Mouse (Mus musculus): Measurements from ENCODE around the gene Srprb.
"Not testable (repeated sequence)": the region's sequence is repeated elsewhere in the genome, so short reads cannot be mapped to it uniquely, and the experiment has no call there.

Gene Srprb

DNA sequence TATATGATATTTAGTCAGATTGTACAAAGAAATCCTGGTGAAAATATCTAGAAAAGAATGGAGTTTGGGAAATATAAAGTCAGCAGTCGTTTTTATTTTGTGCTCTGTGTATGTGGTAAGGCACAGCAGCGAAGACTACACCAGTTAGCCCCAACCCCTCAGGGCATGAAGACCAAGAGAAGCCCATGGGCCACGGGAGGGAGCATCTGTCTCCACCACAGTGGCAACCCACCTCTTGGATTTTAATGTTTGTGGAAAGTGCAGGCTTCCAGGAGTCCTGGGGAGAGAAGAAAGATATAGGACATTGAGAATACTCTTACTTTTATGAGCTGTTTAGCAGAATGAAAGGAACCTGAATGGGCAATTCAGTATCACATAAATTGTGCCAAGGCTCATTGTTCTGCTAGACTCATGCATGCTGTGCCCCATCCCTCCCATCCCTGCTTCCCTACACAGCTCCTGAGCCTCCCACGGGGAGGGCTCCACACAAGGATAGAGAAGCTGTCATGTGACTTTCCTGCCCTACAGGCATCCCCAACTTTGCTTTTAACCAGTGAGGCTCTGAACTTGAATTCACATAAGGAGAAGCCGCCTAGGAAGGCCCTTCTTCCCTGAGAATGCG is 7.0 kb upstream of the Srprb start:
- no peak for DNase-seq

DNA sequence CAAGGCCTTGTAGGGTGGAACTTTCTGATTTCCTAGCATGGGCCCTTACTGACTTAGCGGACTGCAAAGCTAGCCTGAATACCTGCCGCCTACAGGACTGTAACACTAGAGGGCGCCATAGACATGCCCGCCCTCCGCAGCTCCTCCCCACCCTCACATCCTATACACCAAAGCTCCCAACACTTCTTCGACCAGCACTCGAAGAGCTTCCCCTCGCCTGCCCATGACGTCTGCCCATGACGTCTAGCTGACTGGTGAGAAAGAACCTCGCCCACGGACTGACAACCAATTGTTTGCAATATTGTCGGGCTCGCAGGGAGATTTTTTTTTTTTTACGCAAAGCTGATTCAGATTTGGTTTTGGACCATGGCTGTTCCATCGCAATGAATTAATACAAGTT is 5.9 kb upstream of the Srprb start:
- DNase-seq = peak; percentile 82

DNA sequence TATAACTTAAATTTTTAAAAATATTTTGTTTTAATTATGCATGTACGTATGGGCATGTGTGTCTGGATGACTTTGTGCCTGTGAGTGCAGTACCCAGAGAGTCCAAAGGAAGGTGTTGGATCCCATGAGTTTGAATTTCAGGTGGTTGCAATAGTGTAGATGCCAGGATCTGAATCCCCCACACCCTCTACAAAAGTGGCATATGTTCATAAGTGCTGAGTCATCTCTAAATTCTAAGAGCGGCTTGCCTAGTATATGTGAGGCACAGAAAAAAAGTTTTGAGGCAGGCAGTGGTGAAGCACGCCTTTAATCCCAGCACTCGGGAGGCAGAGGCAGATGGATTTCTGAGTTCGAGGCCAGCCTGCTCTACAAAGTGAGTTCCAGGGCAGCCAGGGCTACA is 3.8 kb upstream of the Srprb start:
- DNase-seq = no peak

DNA sequence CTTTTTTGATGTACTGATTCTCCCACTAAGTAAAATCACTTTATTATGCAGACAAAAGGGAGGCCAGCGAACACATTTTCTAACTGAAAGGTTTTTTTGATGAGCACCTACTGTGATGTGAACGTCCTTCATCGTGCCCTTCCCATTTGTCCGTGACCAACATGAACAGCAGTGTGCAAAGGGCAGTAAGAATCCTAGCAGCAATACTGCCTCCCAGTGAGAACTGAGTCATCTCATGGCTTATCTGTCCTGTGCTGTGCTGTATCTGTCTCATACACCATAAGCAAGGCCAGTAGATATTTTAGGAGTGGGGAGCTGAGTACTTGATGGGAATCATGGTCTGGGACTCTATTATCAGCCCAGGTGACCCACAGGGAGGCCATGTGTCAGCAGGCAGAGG is 13.5 kb downstream of the Srprb start:
- DNase-seq = no peak

DNA sequence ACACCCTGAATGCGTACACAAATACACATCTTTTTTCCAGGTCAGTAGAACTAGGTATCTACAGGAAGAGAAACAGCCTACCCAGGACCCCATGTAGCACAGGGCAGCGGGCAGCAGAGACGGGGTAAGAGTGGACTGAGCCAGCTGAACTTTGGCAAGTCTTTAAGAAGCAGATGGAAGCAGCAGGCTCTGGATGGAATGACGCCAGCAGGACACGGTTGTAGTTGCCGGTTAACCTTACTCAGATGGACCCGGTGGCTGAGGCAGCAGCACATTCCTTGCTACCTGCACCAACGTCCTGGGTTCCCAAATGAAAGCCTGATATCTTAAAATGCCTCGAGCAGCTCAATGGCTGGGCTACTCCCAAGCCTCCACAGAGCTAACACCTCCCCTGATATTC is 15.2 kb downstream of the Srprb start:
- DNase-seq = peak; percentile 29

DNA sequence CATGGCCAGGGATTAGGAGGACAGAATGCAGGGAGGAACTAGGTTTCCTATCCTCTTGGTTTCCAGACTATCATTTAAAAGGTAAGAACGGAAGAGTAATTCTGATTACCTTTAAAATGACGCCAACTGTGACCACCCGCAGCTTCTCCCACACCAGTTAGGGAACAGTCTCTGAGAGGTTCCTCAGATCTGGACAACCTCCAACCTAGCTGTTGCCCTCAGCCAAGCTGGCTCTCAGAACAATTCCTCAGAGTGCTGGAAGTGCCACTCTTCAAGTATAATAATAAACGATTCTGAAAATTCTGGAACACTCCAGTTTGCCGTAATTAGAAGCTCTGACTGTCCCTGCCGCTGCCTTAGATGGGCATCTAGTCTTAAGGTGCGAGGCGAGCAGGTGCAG is 16.0 kb downstream of the Srprb start:
- peak; percentile 69 for DNase-seq

DNA sequence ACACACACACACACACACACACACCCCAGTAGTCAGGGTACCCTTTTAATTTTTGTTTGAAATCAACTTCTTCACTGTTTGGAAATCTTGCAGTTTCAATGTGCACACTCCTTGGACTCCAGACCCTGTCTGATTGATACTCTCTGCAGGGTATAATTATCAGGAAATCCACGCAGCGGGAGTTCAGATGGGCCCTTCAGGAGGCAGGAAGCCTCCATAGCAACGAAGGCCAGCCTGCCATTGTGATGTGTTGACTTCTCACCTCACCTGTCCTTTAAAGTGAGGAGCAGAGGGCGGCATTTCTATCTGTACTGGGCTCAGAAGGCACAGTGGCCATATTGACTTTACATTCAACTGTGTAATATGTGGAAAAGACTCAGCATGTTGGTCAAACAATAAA is 17.1 kb downstream of the Srprb start:
- DNase-seq = no peak

DNA sequence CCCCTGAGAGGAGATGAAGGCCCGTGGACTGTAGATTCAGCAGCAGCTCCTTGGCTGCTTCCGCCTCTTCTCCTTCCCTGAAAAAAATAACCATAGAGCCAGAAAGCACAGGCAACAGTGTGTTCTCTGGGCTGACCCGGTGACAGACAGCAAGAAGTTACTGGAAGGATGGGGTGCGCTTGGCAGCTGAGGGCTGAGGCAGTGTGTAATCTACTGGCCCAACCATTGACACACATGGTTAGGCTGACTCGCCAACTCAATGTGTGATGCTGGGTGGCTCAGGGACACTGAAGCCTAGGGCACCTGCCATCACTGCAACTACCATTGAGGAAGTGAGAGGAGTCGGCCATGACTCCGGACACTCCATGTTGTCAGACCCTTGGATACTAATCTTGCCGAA is 20.1 kb downstream of the Srprb start:
- no peak for DNase-seq

DNA sequence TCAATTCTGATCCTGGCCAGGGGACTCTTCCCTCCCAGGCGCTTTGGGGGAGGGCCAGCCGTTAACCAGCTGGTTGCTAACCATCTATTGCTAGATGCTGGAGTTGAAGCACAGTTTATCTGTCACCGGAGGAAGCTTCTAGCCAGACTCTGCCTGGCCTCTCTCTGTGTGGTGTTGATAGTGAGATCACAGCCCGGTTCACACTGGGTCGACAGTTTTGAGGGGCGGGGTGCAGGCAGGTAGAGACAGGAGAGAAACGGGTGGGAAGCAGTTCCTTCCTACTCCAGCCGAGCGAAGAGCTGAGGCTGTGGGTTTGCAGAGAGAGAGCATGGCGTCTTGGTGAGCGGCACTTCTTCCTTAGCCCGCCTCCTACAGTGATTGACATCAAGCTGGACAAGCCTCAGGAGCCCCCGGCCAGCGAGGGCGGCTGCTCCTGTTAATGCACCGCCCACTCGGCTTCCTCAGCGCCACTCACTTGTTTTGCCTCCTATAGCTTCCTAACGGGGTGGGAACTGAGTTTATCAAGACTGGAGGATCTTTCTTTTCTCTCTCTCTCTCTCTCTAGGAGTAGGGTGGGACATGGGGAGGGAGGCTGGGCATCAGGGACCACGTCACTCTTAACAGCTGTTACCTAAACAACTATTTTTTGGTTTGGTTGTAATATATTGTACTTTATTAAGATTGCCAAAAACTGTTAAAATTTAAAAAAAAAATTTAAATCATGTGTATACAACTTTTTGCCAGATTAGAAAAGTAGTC is 21.0 kb downstream of the Srprb start:
- DNase-seq = peak; percentile 89

DNA sequence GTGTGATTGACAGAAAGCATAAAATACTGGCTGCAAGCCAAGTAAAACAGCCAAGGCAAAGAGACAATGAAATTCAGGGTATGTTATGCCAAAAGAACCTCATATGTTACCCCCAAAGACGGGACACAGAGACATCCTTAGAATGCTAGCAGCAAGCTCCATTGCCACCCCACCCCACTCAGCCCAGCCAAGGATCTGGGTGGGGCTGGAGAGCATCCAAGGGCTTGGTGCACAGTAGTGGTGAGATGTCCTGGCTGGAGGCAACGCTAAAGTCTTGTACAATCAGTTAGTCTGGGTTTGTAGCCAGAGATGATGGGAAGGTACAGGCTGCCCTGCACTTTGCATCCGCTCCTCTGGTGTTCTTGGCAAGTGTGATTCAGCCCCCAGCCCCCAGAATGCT is 21.6 kb downstream of the Srprb start:
- peak; percentile 75 for DNase-seq

DNA sequence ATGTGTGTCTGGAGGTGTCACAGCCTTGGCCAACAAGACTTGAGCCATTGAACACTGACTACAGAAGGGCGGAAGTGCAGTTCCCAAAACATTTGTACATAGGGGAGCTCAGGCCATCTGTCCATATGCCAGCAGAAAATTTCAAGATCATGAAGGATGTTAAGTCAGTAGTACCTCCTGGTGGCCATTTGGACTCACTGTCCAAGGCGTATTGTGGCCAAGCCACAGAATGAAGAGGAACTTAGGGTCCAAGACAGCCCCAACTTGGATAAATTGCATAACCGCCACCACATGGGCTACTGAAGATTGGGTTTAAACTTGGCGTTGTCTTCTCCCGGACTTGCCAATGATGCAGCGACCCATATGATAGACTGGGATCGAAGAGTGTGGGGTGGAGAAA is 26.2 kb downstream of the Srprb start:
- DNase-seq = no peak

DNA sequence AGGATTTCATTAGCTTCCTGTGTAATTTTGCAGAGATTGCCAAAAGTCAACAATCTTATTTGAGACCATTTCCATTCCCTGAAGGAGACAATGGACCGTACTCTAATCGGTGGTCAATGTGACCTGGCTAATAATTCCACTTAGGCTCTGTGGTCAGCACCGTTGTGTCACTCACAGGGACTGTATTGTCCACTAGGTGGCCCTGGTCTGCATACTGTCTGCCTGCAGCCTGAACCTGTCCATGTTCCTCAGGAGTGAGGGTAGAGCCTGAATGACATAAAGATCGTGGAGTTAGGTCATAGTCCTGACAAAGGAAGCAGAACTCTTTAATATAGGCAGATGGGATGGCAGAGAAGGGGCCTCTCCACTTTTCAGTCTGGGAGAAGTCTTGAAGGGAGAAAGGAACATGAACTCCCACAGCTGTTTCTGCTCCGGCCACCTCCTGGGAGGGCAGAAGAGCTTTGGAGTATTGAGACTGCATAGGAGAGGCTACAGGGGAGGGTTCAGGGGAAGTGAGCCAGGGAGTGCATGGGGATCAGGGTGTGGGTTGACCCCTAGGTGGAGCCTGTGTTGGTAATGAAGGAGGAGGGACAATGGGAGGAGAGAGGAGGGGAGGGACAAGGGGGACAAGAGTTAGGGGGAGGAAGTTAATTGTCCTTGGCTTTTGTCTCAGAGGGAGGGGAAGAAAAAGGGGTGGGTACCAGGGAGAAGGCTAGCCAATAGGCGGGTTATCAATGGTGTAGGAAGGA is 27.0 kb downstream of the Srprb start:
- DNase-seq = peak; percentile 80

DNA sequence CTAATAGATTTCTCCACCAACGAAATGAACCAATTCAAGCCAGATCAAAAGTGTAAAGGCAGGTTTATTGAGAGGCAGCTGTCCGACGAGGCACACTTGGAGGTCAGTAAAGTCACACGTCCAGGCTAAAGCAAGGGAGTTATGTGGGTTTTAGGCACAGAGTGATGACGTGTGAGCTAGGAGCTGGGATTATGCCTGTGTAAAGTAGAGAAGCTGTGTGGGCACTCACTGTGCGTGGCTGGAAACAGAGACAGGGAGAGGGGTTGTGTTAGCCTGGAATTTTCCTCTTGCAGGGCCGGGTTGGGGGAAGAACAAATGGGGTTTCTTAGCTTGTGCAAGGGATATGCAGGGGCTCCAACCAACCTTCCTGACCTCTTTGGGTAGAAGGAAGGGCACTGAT is 33.2 kb downstream of the Srprb start:
- no peak for DNase-seq

DNA sequence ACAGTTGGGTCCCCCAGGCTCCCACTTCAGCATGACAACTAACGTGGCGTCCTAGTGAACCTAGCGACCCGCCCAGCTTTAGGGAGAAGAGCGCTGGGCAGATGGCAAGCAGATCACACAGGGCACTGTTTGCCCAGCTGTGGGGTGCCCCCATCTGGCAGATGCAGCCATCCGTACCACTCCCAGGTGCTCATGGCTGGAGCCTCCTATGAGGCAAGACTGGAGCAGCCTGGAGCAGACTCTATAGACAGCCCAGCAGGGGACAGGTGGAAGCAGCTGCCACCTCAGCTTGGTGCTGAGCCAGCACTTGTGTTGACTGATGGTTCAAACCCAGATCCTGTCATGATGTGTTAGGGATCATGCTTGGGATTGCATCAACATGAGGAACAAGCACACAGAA is 33.9 kb downstream of the Srprb start:
- no peak for DNase-seq

DNA sequence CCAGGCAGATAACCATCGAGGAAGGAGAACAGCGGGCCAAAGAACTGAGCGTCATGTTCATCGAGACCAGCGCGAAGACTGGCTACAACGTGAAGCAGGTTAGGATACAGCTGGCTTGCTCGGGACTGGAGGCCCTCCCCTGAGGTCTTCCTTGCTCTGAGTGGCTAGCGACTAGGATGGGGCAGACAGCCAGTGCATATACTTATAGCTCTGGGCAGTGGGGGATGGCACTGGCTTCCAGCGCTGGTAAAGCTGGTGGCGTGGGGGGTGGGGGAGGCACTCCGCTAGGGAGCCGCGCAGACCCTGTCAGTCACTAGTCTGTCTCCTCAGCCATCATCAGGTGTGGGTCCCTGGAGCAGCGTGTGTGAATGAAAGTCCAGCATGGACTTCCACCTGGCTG is 38.1 kb downstream of the Srprb start:
- DNase-seq = no peak

DNA sequence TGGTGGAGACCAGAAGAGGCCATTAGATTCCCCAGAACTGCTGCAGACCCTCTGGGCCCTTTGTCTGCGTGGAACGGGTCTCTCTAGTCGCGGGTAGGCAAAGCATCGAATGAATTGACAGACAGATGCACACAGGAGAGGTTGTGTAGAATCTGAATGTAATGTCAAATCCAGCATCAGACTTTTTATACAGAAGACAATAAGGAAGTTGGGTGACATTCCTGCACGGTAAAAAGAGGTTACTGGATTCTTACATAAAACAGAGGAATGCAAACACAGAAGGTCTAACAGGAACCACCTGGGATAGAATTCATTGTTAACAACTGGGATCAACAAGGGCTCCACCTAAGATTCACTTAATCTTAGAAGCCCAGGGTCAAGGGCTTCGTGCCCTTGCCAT is 46.8 kb downstream of the Srprb start:
- DNase-seq = not testable (repeated sequence)

DNA sequence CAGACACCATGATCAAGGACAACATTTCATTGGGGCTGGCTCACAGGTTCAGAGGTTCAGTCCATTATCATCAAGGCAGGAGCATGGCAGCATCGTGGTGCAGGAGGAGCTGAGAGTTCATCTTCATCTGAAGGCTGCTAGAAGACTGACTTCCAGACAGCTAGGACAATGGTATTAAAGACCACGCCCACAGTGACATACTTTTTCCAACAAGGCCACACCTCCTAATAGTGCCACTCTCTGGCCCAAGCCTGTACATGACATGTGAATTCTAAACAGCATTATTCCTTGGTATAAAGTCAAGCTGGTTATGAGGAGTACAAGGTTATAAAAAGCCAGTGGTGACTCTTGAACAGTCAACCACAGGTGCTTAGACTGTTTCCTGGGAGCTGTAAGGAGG is 47.4 kb downstream of the Srprb start:
- no peak for DNase-seq

DNA sequence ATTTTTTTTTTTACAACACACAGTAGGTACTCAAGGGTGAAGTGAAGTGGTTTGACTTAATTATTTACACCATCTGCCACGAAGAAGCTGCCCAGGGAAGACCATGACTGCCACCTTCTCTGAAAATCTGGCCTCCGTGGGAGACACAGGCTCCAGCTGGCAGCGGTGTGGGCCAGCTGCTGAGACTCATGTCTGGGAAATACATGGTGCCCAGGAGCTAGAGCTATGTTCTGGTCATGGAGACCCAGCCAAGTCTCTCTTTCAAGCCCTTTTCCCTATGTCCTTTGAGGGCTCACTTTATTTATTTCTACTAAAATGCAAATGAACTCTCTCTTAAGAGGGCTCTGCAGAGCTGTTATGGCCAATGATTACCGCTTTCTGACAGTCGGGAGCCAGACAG is 48.7 kb downstream of the Srprb start:
- DNase-seq = no peak

DNA sequence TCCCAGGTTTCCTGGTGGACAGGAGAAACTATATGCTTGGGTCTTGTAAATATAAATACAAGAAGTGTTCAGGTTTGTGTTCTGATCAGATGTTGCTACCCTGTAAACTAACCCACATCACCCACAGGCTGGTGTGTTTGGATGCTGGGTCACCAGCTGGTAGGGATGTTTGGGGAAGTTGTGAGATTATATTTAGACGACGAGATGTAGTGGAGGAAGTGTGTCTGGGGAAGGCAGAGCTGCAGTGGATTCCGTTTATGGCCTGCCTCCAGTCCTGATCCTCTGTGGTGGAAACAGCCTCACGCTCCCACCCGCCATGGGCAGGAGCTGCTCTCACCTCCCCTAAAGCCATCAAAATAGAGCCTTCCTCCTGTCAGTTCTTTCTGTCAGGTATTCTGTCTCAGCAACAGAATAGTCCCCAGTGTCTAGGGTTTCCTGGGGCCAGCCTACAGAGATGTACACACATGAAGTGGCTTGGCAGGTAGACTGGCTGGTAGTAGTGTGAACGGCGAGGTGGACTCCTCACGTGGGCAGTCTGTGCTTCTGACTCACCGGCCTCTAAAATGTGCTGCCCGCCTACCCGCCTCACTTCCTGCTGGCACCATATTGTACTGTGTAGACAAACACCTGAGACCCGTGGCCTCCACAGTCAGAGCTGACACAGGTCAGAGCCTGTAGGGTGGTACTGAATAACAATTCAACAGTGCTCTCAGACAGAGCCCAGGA is 52.7 kb downstream of the Srprb start:
- DNase-seq = no peak

DNA sequence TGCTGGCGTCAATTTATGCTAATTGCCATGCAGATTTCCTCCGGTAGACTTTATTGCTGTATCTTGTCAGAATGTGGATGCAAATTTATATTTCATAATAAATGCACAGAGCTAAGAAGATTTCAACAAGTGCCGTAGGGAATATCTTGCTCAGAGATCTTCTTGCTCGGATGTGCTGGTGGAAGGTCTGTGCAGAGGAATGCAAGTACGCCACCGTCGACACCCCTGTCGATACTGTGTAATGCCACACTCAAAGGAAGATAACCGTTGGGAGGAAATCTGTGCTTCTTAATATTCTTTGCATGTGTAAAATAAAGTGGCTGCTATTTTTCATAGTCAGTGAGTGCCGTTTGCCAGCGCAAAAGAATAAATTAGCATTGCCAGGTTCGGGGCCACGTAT is 54.8 kb downstream of the Srprb start:
- DNase-seq = no peak

DNA sequence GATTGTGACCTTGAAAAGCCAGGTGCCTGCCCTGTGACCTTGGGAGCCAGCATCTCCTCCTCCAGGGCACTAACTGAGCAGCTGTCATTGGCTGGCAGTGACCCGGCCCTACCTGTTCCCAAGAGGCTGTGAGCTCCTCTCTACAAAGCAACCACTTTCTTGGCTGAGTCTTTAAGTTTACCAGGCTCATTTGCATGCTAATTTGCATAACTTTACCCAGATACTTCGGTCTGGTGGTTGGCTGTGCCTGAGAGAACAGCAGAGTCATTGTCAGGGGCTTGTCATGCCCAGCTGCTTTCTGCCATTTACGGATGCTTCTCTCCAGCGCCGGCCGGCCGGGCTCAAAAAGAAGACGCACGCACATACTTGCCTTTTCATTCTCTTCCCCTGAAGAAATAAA is 55.2 kb downstream of the Srprb start:
- DNase-seq = no peak

DNA sequence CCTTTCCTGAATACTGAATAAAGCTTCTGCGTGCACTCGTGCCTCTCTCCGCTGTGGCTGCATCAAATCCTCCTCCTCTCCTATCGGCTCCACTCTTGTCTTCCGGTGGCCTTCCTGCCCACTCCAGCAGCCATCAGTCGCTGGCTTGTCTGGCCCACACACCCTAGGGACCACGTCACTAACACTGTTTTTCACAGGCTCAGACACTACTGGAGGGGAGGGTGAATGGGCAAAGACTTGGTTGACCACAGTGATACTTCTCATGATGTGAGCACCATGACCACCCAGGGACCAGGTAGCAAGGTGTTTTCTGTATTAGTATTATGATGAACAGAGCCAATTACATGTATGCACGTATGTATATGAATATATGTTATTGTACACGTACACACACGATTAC is 55.7 kb downstream of the Srprb start:
- DNase-seq = no peak

DNA sequence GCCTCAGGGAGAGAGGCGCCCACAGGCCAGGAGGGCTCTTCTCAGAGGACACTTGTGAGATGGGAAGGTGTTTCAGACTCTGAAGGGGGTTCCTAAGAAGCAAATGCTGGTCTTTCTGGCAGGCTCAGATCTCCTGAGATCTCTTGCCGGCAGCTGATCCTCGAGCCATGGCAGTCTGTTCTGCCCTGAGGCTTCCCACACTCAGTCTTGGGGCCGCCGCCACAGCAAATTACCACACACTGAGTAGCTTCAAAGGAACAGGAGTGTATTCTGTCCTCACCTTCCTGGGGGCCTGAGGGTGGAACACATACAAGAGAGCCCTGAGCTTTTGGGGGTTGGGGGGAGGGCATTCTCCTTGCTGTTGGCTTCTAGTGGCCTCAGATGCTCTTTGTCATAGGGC is 56.6 kb downstream of the Srprb start:
- DNase-seq = no peak

DNA sequence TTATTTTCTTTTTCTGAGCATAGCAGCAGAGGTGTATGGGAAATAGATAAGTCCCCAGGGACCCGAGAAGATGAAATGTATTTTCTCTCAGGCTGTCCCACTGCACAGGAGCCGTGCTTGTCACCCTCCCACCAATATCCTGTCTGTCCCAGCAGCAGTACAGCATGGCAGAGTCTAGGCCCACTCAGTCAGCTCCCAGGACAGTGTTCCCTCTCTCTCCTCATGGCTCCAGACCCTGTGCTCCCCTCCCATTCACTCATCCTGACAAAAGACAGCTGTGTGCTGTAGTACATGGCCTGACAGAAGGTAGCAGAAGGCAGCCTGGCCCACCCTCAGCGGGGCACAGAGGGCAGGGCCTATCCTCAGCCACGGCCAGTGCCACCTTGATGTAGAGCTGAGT is 58.1 kb downstream of the Srprb start:
- no peak for DNase-seq

Data from lung, postnatal 36 days (tissue).